Mouse (Mus musculus) right cerebral cortex, adult 2 months (tissue): Measurements from ENCODE around the gene Plpp4.

Experiments
- DNase-seq, 2 experiments: peaks; one replicate each; pipeline ENCODE4 v3.0.0; 2021 to 2022; ENCODE audit warnings: low spot score in 2 of 2

The Plpp4 gene

GRCm38 (mm10) chr7:129301622-129302021 is 44.8 kb downstream of the Plpp4 start:
- DNase-seq: no peak

GRCm38 (mm10) chr7:129303356-129303755 is 46.5 kb downstream of the Plpp4 start:
- no peak for DNase-seq

GRCm38 (mm10) chr7:129307042-129307825 is 50.4 kb downstream of the Plpp4 start:
- DNase-seq: no peak

GRCm38 (mm10) chr7:129308661-129309060 is 51.8 kb downstream of the Plpp4 start:
- no peak for DNase-seq

GRCm38 (mm10) chr7:129312521-129312920 is 55.7 kb downstream of the Plpp4 start:
- DNase-seq: no peak

- no peak for DNase-seq
These were observed 57.1 kb downstream of the Plpp4 start for GRCm38 (mm10) chr7:129313969-129314368.

- no peak for DNase-seq
These were observed 83.3 kb downstream of the Plpp4 start for GRCm38 (mm10) chr7:129340096-129340495.

- DNase-seq: no peak
These were observed 98.7 kb downstream of the Plpp4 start for GRCm38 (mm10) chr7:129355561-129355960.

- DNase-seq: no peak
These were observed 118.5 kb downstream of the Plpp4 start for GRCm38 (mm10) chr7:129375306-129375705.

GRCm38 (mm10) chr7:129385149-129385548 is 128.3 kb downstream of the Plpp4 start:
- DNase-seq: no peak

GRCm38 (mm10) chr7:129392835-129393489 is 136.1 kb downstream of the Plpp4 start:
- no peak for DNase-seq

GRCm38 (mm10) chr7:129396561-129396960 is 139.7 kb downstream of the Plpp4 start:
- DNase-seq: no peak

- DNase-seq: peak in 1 of 2 experiments; percentile 33
These were observed 142.2 kb downstream of the Plpp4 start for GRCm38 (mm10) chr7:129399071-129399470.

- DNase-seq: peak; percentile 39 to 65
These were observed 146.0 kb downstream of the Plpp4 start for GRCm38 (mm10) chr7:129402695-129403364.

- no peak for DNase-seq
These were observed 149.2 kb downstream of the Plpp4 start for GRCm38 (mm10) chr7:129406069-129406468.

GRCm38 (mm10) chr7:129412695-129413094 is 155.9 kb downstream of the Plpp4 start:
- no peak for DNase-seq

GRCm38 (mm10) chr7:129415179-129415578 is 158.3 kb downstream of the Plpp4 start:
- DNase-seq: no peak

GRCm38 (mm10) chr7:129421181-129421580 is 164.3 kb downstream of the Plpp4 start:
- no peak for DNase-seq

- no peak for DNase-seq
These were observed 168.7 kb downstream of the Plpp4 start for GRCm38 (mm10) chr7:129425554-129425953.

- DNase-seq: no peak
These were observed 172.0 kb downstream of the Plpp4 start for GRCm38 (mm10) chr7:129428794-129429193.

GRCm38 (mm10) chr7:129429903-129430302 is 173.1 kb downstream of the Plpp4 start:
- DNase-seq: no peak
